8 mouse cellular contexts compared by ENCODE assay signal in genomic region chr2:33640171-33640721, GRCm38 (mm10). TPM values are rescaled to one million over a fixed set of nuclear protein-coding genes. Genes with fewer than 3 reads are reported as not detected.
DNase-seq lines count a peak whose midpoint lies in the region; ATAC-seq and TF ChIP-seq lines count a peak whose summit lies in the region.

Lmx1b (minus strand) TSS chr2:33640511.

- H3K9ac ChIP-seq in limb, embryonic 13.5 days = peak within 1 kb of the TSS; percentile 98
- no peak within 1 kb of the TSS for H3K9ac ChIP-seq in stomach, embryonic 15.5 days

- peak within 1 kb of the TSS; percentile 70 for H3K4me3 ChIP-seq in gastrocnemius, adult 2 months
- H3K4me3 ChIP-seq in thymus, adult 2 months (ENCODE audit: control insufficient read depth, insufficient read depth, low read length) = peak within 1 kb of the TSS; percentile 35
- peak within 1 kb of the TSS; percentile 69 for H3K4me3 ChIP-seq in limb, embryonic 13.5 days
- H3K4me3 ChIP-seq in stomach, embryonic 15.5 days (replicated peaks) = peak within 1 kb of the TSS; percentile 41

- ATAC-seq in limb, embryonic 13.5 days (ENCODE audit: low FRiP score, low read depth) = no peak
- ATAC-seq in stomach, embryonic 15.5 days (ENCODE audit: insufficient read depth, low FRiP score, low read depth) = no peak
- ATAC-seq in megakaryocyte progenitor cell, adult 5-6 weeks (replicated peaks; ENCODE audit: poor library complexity) = no peak

- intact Hi-C loops in gastrocnemius, adult 2 months (cut with DNase I) = no loop called here

- no peak for DNase-seq in gastrocnemius, adult 2 months
- no peak for DNase-seq in gastrocnemius, adult 18-20 months (ENCODE audit: low spot score)
- DNase-seq in thymus, adult 2 months = no peak
- no peak for DNase-seq in thymus, postnatal 10 days (ENCODE audit: low spot score in 2 of 2)
- DNase-seq in layer of hippocampus, adult 8-10 months (ENCODE audit: low spot score in 2 of 2) = no peak

- no peaks in the 10 kb centered on the region for H3K36me3 ChIP-seq in thymus, adult 2 months (ENCODE audit: control insufficient read depth, insufficient read depth, low read length)
- H3K36me3 ChIP-seq in limb, embryonic 13.5 days = no peaks in the 10 kb centered on the region
- no peaks in the 10 kb centered on the region for H3K36me3 ChIP-seq in stomach, embryonic 15.5 days

- no peaks in the 10 kb centered on the region for H3K9me3 ChIP-seq in limb, embryonic 13.5 days
- H3K9me3 ChIP-seq in stomach, embryonic 15.5 days = no peaks in the 10 kb centered on the region

- peaks cover 12% of the 10 kb centered on the region for H3K4me1 ChIP-seq in thymus, adult 2 months (replicated peaks; ENCODE audit: control insufficient read depth, insufficient read depth, low read length)
- H3K4me1 ChIP-seq in limb, embryonic 13.5 days = peaks cover 47% of the 10 kb centered on the region
- H3K4me1 ChIP-seq in stomach, embryonic 15.5 days = peaks cover 26% of the 10 kb centered on the region

- no peak within 1 kb of the TSS for H3K27ac ChIP-seq in gastrocnemius, adult 2 months
- H3K27ac ChIP-seq in thymus, adult 2 months (ENCODE audit: control insufficient read depth, insufficient read depth, low read length) = no peak within 1 kb of the TSS
- H3K27ac ChIP-seq in limb, embryonic 13.5 days = peak within 1 kb of the TSS; percentile 90
- no peak within 1 kb of the TSS for H3K27ac ChIP-seq in stomach, embryonic 15.5 days

- peaks cover 63% of the 10 kb centered on the region for H3K27me3 ChIP-seq in thymus, adult 2 months (ENCODE audit: control insufficient read depth, insufficient read depth, low read length)
- peaks cover 90% of the 10 kb centered on the region for H3K27me3 ChIP-seq in limb, embryonic 13.5 days
- H3K27me3 ChIP-seq in stomach, embryonic 15.5 days (replicated peaks) = peaks cover 95% of the 10 kb centered on the region

- WGBS in thymus, adult 2 months = 16% methylated on average over 53 of the region's 53 CpGs
- WGBS in limb, embryonic 13.5 days = under 1% methylated on average over 50 of the region's 53 CpGs
- 2% methylated on average over 47 of the region's 53 CpGs for WGBS in stomach, embryonic 15.5 days

- H3K4me2 ChIP-seq in limb, embryonic 13.5 days (replicated peaks) = peak within 1 kb of the TSS; percentile 82
- peak within 1 kb of the TSS; percentile 80 for H3K4me2 ChIP-seq in stomach, embryonic 15.5 days

- no peak for TF ChIP-seq POLR2A in thymus, adult 2 months (IDR thresholded peaks at IDR 0.05; ENCODE audit: control insufficient read depth, extremely low read depth, insufficient read depth, low read length, poor library complexity)

- no peak for TF ChIP-seq CTCF in gastrocnemius, adult 2 months (IDR thresholded peaks at IDR 0.05)
- TF ChIP-seq CTCF in thymus, adult 2 months (IDR thresholded peaks at IDR 0.05; ENCODE audit: borderline replicate concordance, control insufficient read depth, extremely low read depth, insufficient read depth, low read length, poor library complexity) = no peak

RNA-seq across cellular contexts. Expression of gene Lmx1b, which starts in this region (rescaled TPM):
- under 1 TPM; 0.18 to 0.25 TPM for total RNA-seq in gastrocnemius, adult 2 months (2021)
- total RNA-seq in gastrocnemius, adult 18-20 months (2021) = under 1 TPM; 0.05 to 0.21 TPM
- polyA plus RNA-seq in thymus, adult 2 months (2012; rRNA removed) = 0.04 and 0.10 TPM in 2 replicates
- 7.3 and 7.7 TPM in 2 replicates for polyA plus RNA-seq in limb, embryonic 13.5 days (2015; fragmentation: Nextera tagmentation; extraction: Ambion mirVana)
- polyA plus RNA-seq in stomach, embryonic 15.5 days (2015; fragmentation: Nextera tagmentation; extraction: Ambion mirVana) = 0.04 and 0.09 TPM in 2 replicates
- total RNA-seq in layer of hippocampus, adult 8-10 months (2022) = under 1 TPM in 2 of 4 experiments, not detected in 2; 0.08 to 0.55 TPM
- not detected in 2 replicates for total RNA-seq in megakaryocyte progenitor cell, adult 5-6 weeks (2015)
- not detected in 2 replicates for total RNA-seq in megakaryocyte progenitor cell, adult 5-6 weeks (2017)
